Mouse (Mus musculus): ENCODE measurements at regions not wholly inside any gene's neighbourhood (a gene's known extent, or its start where the extent isn't known, plus 50 kb on each side); places are given as distances from the start of the nearest gene placed in this dataset.

GRCm38 (mm10) chr4:127862875-127863274 lies 107.9 kb downstream of the CK137956 start:
- no peak for ATAC-seq (ENCODE audit: low FRiP score, low read depth)
- Histone ChIP-seq H3K9me3 (no peaks in the 10 kb centered on the region), H3K4me3 (no peak overlapping the region), H3K27me3 (no peaks in the 10 kb centered on the region), H3K9ac (no peak overlapping the region), H3K4me1 (replicated peaks) (0 out of 2 replicates have a peak, but pooled peaks cover 7% of the 10 kb centered on the region), H3K4me2 (no peak overlapping the region), H3K27ac (replicated peaks) (no peak overlapping the region), H3K36me3 (no peaks in the 10 kb centered on the region)
- WGBS, result 94% methylated on average over 5 of the region's 5 CpGs

- Histone ChIP-seq H3K27me3 (no peaks in the 10 kb centered on the region), H3K9me3 (no peaks in the 10 kb centered on the region), H3K27ac (replicated peaks) (no peak overlapping the region), H3K36me3 (no peaks in the 10 kb centered on the region), H3K9ac (no peak overlapping the region), H3K4me1 (replicated peaks) (0 out of 2 replicates have a peak, but pooled peaks cover 7% of the 10 kb centered on the region), H3K4me3 (no peak overlapping the region), H3K4me2 (no peak overlapping the region)
- no peak for ATAC-seq (ENCODE audit: low FRiP score, low read depth)
- 48% methylated on average over 16 of the region's 16 CpGs for WGBS
Measured at GRCm38 (mm10) chr4:127861319-127862117, 109.2 kb downstream of the CK137956 start.

- Histone ChIP-seq H3K27ac (replicated peaks) (no peak overlapping the region), H3K9ac (no peak overlapping the region), H3K27me3 (no peaks in the 10 kb centered on the region), H3K4me3 (no peak overlapping the region), H3K36me3 (no peaks in the 10 kb centered on the region), H3K4me1 (replicated peaks) (0 out of 2 replicates have a peak, but pooled peaks cover 7% of the 10 kb centered on the region), H3K4me2 (no peak overlapping the region), H3K9me3 (no peaks in the 10 kb centered on the region)
- no peak for ATAC-seq (ENCODE audit: low FRiP score, low read depth)
- WGBS, result 86% methylated on average over 4 of the region's 4 CpGs
Measured at GRCm38 (mm10) chr4:127860271-127860670, 110.5 kb downstream of the CK137956 start.

- H3K4me1 ChIP-seq (replicated peaks), result 0 out of 2 replicates have a peak, but pooled peaks cover 7% of the 10 kb centered on the region
- H3K27ac ChIP-seq (replicated peaks), result no peak overlapping the region
- no peaks in the 10 kb centered on the region for H3K27me3 ChIP-seq
- no peaks in the 10 kb centered on the region for H3K9me3 ChIP-seq
- H3K4me3 ChIP-seq, result no peak overlapping the region
- no peak for ATAC-seq (ENCODE audit: low FRiP score, low read depth)
- H3K36me3 ChIP-seq, result no peaks in the 10 kb centered on the region
- no peak overlapping the region for H3K4me2 ChIP-seq
- no peak overlapping the region for H3K9ac ChIP-seq
- WGBS, result 83% methylated on average over 6 of the region's 6 CpGs
Measured at GRCm38 (mm10) chr4:127859505-127859904, 111.2 kb downstream of the CK137956 start.

- Histone ChIP-seq H3K9me3 (no peaks in the 10 kb centered on the region), H3K36me3 (no peaks in the 10 kb centered on the region), H3K4me2 (no peak overlapping the region), H3K4me3 (no peak overlapping the region), H3K27ac (replicated peaks) (no peak overlapping the region), H3K27me3 (no peaks in the 10 kb centered on the region), H3K9ac (no peak overlapping the region), H3K4me1 (replicated peaks) (0 out of 2 replicates have a peak, but pooled peaks cover 7% of the 10 kb centered on the region)
- 96% methylated on average over 3 of the region's 3 CpGs for WGBS
- no peak for ATAC-seq (ENCODE audit: low FRiP score, low read depth)
Measured at GRCm38 (mm10) chr4:127858566-127858965, 112.2 kb downstream of the CK137956 start.

GRCm38 (mm10) chr4:127855836-127856235 lies 114.9 kb downstream of the CK137956 start:
- Histone ChIP-seq H3K4me3 (no peak overlapping the region), H3K4me2 (no peak overlapping the region), H3K36me3 (no peaks in the 10 kb centered on the region), H3K27me3 (no peaks in the 10 kb centered on the region), H3K27ac (replicated peaks) (no peak overlapping the region), H3K9me3 (no peaks in the 10 kb centered on the region), H3K9ac (no peak overlapping the region), H3K4me1 (replicated peaks) (no peaks in the 10 kb centered on the region)
- WGBS, result 85% methylated on average over 1 of the region's 1 CpGs
- no peak for ATAC-seq (ENCODE audit: low FRiP score, low read depth)

GRCm38 (mm10) chr4:127854776-127855409 lies 115.9 kb downstream of the CK137956 start:
- H3K4me2 ChIP-seq, result no peak overlapping the region
- no peaks in the 10 kb centered on the region for H3K27me3 ChIP-seq
- H3K4me3 ChIP-seq, result no peak overlapping the region
- H3K27ac ChIP-seq (replicated peaks), result no peak overlapping the region
- ATAC-seq (ENCODE audit: low FRiP score, low read depth), result no peak
- no peaks in the 10 kb centered on the region for H3K4me1 ChIP-seq (replicated peaks)
- no peak overlapping the region for H3K9ac ChIP-seq
- H3K9me3 ChIP-seq, result no peaks in the 10 kb centered on the region
- WGBS, result 82% methylated on average over 3 of the region's 3 CpGs
- no peaks in the 10 kb centered on the region for H3K36me3 ChIP-seq

GRCm38 (mm10) chr4:127849306-127849705 lies 121.4 kb downstream of the CK137956 start:
- 90% methylated on average over 5 of the region's 5 CpGs for WGBS
- no peak for ATAC-seq (ENCODE audit: low FRiP score, low read depth)
- no peak overlapping the region for H3K27ac ChIP-seq (replicated peaks)
- no peaks in the 10 kb centered on the region for H3K36me3 ChIP-seq
- no peaks in the 10 kb centered on the region for H3K9me3 ChIP-seq
- H3K4me3 ChIP-seq, result no peak overlapping the region
- no peak overlapping the region for H3K9ac ChIP-seq
- H3K4me2 ChIP-seq, result no peak overlapping the region
- H3K4me1 ChIP-seq (replicated peaks), result no peaks in the 10 kb centered on the region
- H3K27me3 ChIP-seq, result no peaks in the 10 kb centered on the region

GRCm38 (mm10) chr4:127846321-127846720 lies 124.4 kb downstream of the CK137956 start:
- Histone ChIP-seq H3K36me3 (no peaks in the 10 kb centered on the region), H3K9ac (no peak overlapping the region), H3K9me3 (no peaks in the 10 kb centered on the region), H3K27me3 (no peaks in the 10 kb centered on the region), H3K4me3 (no peak overlapping the region), H3K4me2 (no peak overlapping the region), H3K4me1 (replicated peaks) (no peaks in the 10 kb centered on the region), H3K27ac (replicated peaks) (no peak overlapping the region)
- no peak for ATAC-seq (ENCODE audit: low FRiP score, low read depth)
- WGBS, result 12% methylated on average over 3 of the region's 3 CpGs

- ATAC-seq (ENCODE audit: low FRiP score, low read depth), result no peak
Measured at GRCm38 (mm10) chr4:127843421-127843820, 127.3 kb downstream of the CK137956 start.

GRCm38 (mm10) chr4:127833668-127834067 lies 137.1 kb downstream of the CK137956 start:
- H3K9me3 ChIP-seq, result no peaks in the 10 kb centered on the region
- no peaks in the 10 kb centered on the region for H3K36me3 ChIP-seq
- H3K9ac ChIP-seq, result no peak overlapping the region
- no peaks in the 10 kb centered on the region for H3K27me3 ChIP-seq
- no peak overlapping the region for H3K4me3 ChIP-seq
- no peak overlapping the region for H3K27ac ChIP-seq (replicated peaks)
- H3K4me1 ChIP-seq (replicated peaks), result no peaks in the 10 kb centered on the region
- H3K4me2 ChIP-seq, result no peak overlapping the region
- no peak for ATAC-seq (ENCODE audit: low FRiP score, low read depth)
- 83% methylated on average over 6 of the region's 6 CpGs for WGBS

More at GRCm38 (mm10) chr4:127843421-127843820, 127.3 kb downstream of the CK137956 start:
- Histone ChIP-seq H3K9ac (no peak overlapping the region), H3K4me3 (no peak overlapping the region), H3K4me2 (no peak overlapping the region), H3K27me3 (no peaks in the 10 kb centered on the region), H3K4me1 (replicated peaks) (no peaks in the 10 kb centered on the region), H3K27ac (replicated peaks) (no peak overlapping the region), H3K9me3 (no peaks in the 10 kb centered on the region), H3K36me3 (no peaks in the 10 kb centered on the region)
- 72% methylated on average over 7 of the region's 7 CpGs for WGBS

- Histone ChIP-seq H3K4me3 (no peak overlapping the region), H3K36me3 (no peaks in the 10 kb centered on the region), H3K4me2 (no peak overlapping the region), H3K9ac (no peak overlapping the region), H3K27me3 (no peaks in the 10 kb centered on the region), H3K4me1 (replicated peaks) (no peaks in the 10 kb centered on the region), H3K27ac (replicated peaks) (no peak overlapping the region), H3K9me3 (no peaks in the 10 kb centered on the region)
- WGBS, result 92% methylated on average over 8 of the region's 8 CpGs
- no peak for ATAC-seq (ENCODE audit: low FRiP score, low read depth)
Measured at GRCm38 (mm10) chr4:127826988-127827387, 143.8 kb downstream of the CK137956 start.

Data from hindbrain, embryonic 15.5 days (tissue).